Mouse (Mus musculus) stomach, embryonic 16.5 days (tissue): ENCODE data around the gene Chadl. TPM values are rescaled to one million over a fixed set of nuclear protein-coding genes. Genes with fewer than 3 reads are reported as not detected.
"Not testable (repeated sequence)": the region's sequence is repeated elsewhere in the genome, so short reads cannot be mapped to it uniquely, and the experiment has no call there.

Experiments used
- ATAC-seq: fragments of 200-750 bp; cut with Nextera tagmentation; 2 replicates; pipeline ENCODE4 v1.8.0; 2017; ENCODE audit warnings: moderate number of reproducible peaks, moderate TSS enrichment; ENCODE audit not compliant: insufficient read depth, low FRiP score
- H3K27ac ChIP-seq: fragments of 300-500 bp; sonication (generic); 2 replicates; pipeline ENCODE4 v1.5.1; 2014; ENCODE audit warnings: low read length
- H3K27me3 ChIP-seq: fragments of 300-500 bp; sonication (generic); 2 replicates; pipeline ENCODE4 v1.6.1; 2014; ENCODE audit warnings: low read length, control low read depth, mixed read lengths; ENCODE audit not compliant: control insufficient read depth, insufficient read depth
- H3K36me3 ChIP-seq: fragments of 300-500 bp; sonication (generic); 2 replicates; pipeline ENCODE4 v1.6.1; 2014; ENCODE audit warnings: low read length; ENCODE audit not compliant: control insufficient read depth, insufficient read depth
- H3K4me1 ChIP-seq: fragments of 300-500 bp; sonication (generic); 2 replicates; pipeline ENCODE4 v1.6.1; 2014; ENCODE audit warnings: low read length, control low read depth, mixed read lengths; ENCODE audit not compliant: control insufficient read depth, insufficient read depth
- H3K4me2 ChIP-seq: fragments of 300-500 bp; sonication (generic); 2 replicates; pipeline ENCODE4 v1.6.1; 2014; ENCODE audit warnings: low read depth, low read length, mixed read lengths
- H3K4me3 ChIP-seq: fragments of 300-500 bp; sonication (generic); replicated peaks from 2 replicates; pipeline ENCODE4 v1.5.1; 2014; ENCODE audit warnings: mild to moderate bottlenecking, low read length
- H3K9ac ChIP-seq: fragments of 300-500 bp; sonication (generic); 2 replicates; pipeline ENCODE4 v1.6.1; 2014; ENCODE audit warnings: low read length
- H3K9me3 ChIP-seq: fragments of 300-500 bp; sonication (generic); replicated peaks from 2 replicates; pipeline ENCODE4 v1.6.1; 2016; ENCODE audit warnings: low read length, control low read depth; ENCODE audit not compliant: control insufficient read depth
- WGBS: fragments of 180-500 bp; shearing (Covaris S2); extraction: QIAGEN DNeasy Blood & Tissue Kit; methylation state at CpG from one replicate; pipeline ENCODE4 v1.1.7; 2014; 5-methylcytosine and 5-hydroxymethylcytosine counted together
- polyA plus RNA-seq: library from polyadenylated mRNA; unstranded; fragments of >200 nt; fragmentation: Nextera tagmentation; extraction: Ambion mirVana; gene quantifications from 2 replicates; pipeline ENCODE4 v1.2.1, GENCODE M21; 2015

Gene Chadl
- polyA plus RNA-seq, 1 experiment from 2014 or later = 2.7 TPM

- Histone ChIP-seq H3K4me2 (no peak overlapping the region), H3K36me3 (peaks cover 48% of the 10 kb centered on the region), H3K4me3 (no peak overlapping the region), H3K4me1 (no peaks in the 10 kb centered on the region), H3K9me3 (no peaks in the 10 kb centered on the region), H3K27ac (no peak overlapping the region), H3K27me3 (no peaks in the 10 kb centered on the region), H3K9ac (no peak overlapping the region)
- ATAC-seq = no peak
- 92% methylated on average over 11 of the region's 11 CpGs for WGBS
Measured at GRCm38 (mm10) chr15:81708991-81709390, 11.9 kb upstream of the Chadl start.

- WGBS = 79% methylated on average over 3 of the region's 3 CpGs
- Histone ChIP-seq H3K9ac (no peak overlapping the region), H3K4me2 (no peak overlapping the region), H3K36me3 (peaks cover 22% of the 10 kb centered on the region), H3K4me1 (no peaks in the 10 kb centered on the region), H3K4me3 (no peak overlapping the region), H3K9me3 (no peaks in the 10 kb centered on the region), H3K27ac (no peak overlapping the region), H3K27me3 (no peaks in the 10 kb centered on the region)
- no peak for ATAC-seq
Measured at GRCm38 (mm10) chr15:81703094-81703489, 6.0 kb upstream of the Chadl start.

DNA sequence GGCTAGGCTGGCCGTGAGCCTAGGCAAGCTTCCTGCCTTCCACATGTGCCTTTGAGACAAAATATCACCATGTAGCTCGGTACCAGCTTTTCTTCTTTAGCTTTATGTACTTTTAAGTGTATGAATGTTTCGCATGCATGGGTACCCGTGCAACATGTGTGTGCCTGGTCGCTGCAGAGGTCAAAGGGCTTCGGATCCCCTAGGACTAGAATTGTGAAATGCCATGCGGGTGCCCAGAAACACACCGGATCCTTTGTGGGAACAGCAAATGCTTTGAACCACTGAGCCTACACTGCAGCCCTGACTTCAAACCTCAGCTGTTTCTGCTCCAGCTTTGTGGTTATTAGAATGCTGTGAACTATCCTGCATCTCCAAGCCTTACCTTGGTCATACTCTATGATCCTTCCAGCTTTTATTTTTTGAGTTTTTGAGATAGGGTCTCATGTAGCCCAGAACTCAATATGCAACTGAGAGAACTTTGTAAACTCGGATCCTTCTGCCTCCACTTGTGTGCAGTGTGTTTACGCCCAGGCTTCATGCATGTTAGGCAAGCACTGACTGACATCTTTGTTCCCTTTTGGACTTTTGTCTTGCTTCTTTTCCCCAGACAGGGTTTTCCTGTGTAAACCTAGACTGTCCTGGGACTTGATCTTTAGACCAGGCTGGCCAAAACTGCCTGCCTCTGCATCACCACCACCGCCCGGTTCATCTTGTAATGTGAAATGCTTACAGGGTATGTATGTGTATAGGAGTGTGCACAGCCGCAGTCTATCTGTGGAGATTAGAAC is 5.4 kb upstream of the Chadl start:
- H3K27ac ChIP-seq = no peak overlapping the region
- no peak for ATAC-seq
- H3K4me3 ChIP-seq = no peak overlapping the region
- 85% methylated on average over 13 of the region's 13 CpGs for WGBS
- no peaks in the 10 kb centered on the region for H3K4me1 ChIP-seq
- H3K27me3 ChIP-seq = no peaks in the 10 kb centered on the region
- no peak overlapping the region for H3K4me2 ChIP-seq
- H3K36me3 ChIP-seq = peaks cover 22% of the 10 kb centered on the region
- H3K9me3 ChIP-seq = no peaks in the 10 kb centered on the region
- H3K9ac ChIP-seq = no peak overlapping the region

DNA sequence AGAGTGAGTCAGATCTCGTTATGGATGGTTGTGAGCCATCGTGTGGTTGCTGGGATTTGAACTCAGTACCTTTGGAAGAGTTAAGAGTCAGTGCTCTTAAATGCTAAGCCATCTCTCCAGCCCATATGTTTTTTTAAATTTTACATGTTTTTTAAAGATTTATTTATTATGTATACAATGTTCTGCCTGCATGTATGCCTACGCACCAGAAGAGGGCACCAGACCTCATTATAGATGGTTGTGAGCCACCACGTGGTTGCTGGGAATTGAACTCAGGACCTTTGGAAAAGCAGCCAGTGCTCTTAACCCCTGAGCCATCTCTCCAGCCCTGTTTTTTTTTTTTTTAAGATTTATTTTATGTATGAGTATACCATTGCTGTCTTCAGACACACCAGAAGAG is 4.3 kb upstream of the Chadl start:
- H3K9me3 ChIP-seq, H3K9ac ChIP-seq, H3K27me3 ChIP-seq, H3K4me1 ChIP-seq, H3K27ac ChIP-seq, H3K4me3 ChIP-seq, H3K4me2 ChIP-seq, ATAC-seq: not testable (repeated sequence)
- H3K36me3 ChIP-seq = peaks cover 15% of the 10 kb centered on the region
- WGBS = 75% methylated on average over 4 of the region's 4 CpGs

DNA sequence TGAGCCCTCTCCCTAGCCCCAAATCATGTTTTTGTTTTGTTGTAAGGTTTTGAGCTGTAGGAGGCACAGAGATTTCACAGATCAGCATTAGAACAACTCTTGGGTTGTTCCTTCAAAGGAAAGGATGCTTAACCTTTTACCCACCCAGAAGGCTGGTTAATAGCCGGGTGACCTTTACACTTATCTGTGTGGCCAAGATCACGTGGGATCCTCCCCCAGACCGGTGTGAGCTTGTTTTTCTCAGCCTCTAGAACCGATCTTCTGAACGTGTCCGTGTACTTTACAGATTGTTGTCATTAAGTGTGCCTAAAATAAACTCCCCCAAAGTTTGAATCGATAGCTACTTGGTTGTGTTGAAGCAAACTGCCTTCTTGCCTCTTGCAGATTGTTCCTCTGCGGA is 3.5 kb upstream of the Chadl start:
- Histone ChIP-seq H3K9me3 (no peaks in the 10 kb centered on the region), H3K27me3 (no peaks in the 10 kb centered on the region), H3K4me3 (no peak overlapping the region), H3K36me3 (peaks cover 8% of the 10 kb centered on the region), H3K4me1 (no peaks in the 10 kb centered on the region), H3K4me2 (no peak overlapping the region), H3K9ac (no peak overlapping the region), H3K27ac (no peak overlapping the region)
- no peak for ATAC-seq
- 54% methylated on average over 8 of the region's 8 CpGs for WGBS

DNA sequence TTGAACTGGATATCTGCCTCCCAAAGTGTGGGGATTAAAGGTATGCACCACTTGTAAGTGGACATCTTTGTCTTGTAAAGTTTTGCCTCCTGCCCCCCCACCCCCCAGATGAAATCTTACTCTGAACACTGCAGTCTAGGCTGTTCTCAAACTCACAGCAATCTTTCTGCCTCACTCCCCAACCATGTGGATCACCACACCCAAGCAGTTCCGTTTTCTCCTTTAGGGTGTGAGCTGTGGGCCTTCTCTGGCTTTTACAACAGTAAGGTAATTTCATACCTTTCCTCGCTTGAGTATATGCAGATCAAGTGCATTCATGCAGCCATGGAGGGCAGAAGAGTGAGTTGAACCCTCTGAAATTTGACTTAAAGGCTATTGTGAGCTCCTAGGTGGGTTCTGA is 3.1 kb upstream of the Chadl start:
- Histone ChIP-seq H3K4me1 (no peaks in the 10 kb centered on the region), H3K27me3 (0 out of 2 replicates have a peak, but pooled peaks cover 1% of the 10 kb centered on the region), H3K9ac (no peak overlapping the region), H3K4me2 (no peak overlapping the region), H3K27ac (no peak overlapping the region), H3K36me3 (peaks cover 3% of the 10 kb centered on the region), H3K4me3 (no peak overlapping the region), H3K9me3 (no peaks in the 10 kb centered on the region)
- ATAC-seq = no peak
- WGBS = 64% methylated on average over 2 of the region's 2 CpGs

DNA sequence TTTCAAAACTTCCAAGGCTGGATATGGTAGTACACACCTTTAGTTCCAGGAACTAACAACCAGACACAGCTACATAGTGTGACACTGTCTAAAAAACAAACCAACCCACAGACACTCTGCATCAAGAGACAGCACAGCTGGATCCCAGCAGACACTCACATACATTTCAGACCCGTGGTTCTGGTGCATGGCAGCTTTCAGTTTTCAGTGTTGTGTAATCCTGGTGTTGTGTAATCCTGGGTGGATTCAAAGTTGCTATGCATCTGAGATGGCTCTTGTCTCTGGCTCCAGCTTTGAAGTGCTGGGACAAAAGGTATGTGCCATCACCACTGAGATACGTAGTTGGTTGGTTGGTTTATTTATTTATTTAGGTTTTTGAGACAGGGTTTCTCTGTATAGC is 1.4 kb upstream of the Chadl start:
- Histone ChIP-seq H3K27me3 (peaks cover 5% of the 10 kb centered on the region; the same call in 1 of the 2 replicates), H3K9me3 (no peaks in the 10 kb centered on the region), H3K4me2 (no peak overlapping the region), H3K9ac (no peak overlapping the region), H3K36me3 (no peaks in the 10 kb centered on the region), H3K4me1 (peaks cover 6% of the 10 kb centered on the region; the same call in 1 of the 2 replicates), H3K4me3 (no peak overlapping the region), H3K27ac (no peak overlapping the region)
- no peak for ATAC-seq
- WGBS = 64% methylated on average over 2 of the region's 2 CpGs

DNA sequence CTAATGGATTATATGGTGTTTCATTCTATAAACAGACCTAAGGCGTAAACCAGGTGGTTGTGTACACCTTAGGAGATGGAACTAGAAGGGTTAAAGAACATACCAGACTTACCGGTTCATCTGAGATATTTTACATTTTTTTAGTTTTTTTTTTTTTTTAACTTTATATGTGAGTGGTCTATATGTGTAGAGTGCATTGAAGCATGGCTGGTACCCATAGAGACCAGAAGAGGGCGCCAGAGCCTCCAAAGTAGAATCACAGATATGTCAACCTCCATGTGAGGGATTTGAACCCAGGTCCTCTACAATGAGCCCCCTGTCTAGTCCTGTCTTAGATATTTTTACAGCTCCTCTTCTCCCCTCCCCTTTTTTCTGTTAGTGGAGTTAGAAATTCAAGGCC is 760 bp upstream of the Chadl start:
- Histone ChIP-seq H3K27me3 (peaks cover 11% of the 10 kb centered on the region), H3K27ac (no peak overlapping the region), H3K9me3 (no peaks in the 10 kb centered on the region), H3K4me3 (no peak overlapping the region), H3K9ac (no peak overlapping the region), H3K36me3 (no peaks in the 10 kb centered on the region), H3K4me1 (peaks cover 6% of the 10 kb centered on the region; the same call in 1 of the 2 replicates), H3K4me2 (no peak overlapping the region)
- no peak for ATAC-seq
- 38% methylated on average over 3 of the region's 3 CpGs for WGBS

DNA sequence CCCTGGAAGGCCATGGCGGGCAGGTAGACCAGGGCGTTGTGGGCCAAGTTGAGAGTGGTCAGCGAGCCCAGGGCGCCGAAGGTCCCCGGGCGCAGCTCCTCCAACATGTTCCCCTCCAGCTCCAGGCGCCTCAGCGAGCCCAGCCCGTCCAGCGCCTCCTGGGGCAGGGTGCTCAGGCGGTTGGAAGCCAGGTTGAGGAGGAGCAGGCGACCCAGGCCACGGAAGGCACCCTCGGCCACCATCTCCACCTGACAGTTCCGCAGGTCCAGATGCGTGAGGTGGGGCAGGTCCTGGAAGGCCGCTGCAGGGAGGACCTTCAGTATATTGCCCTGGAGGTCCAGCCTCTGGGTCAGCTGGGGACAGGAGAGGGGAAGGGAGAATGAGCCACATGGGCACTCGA is 2.2 kb downstream of the Chadl start:
- Histone ChIP-seq H3K4me3 (peak overlapping the region; percentile 58), H3K27me3 (peaks cover 21% of the 10 kb centered on the region), H3K9ac (peak overlapping the region; percentile 82), H3K36me3 (no peaks in the 10 kb centered on the region), H3K4me1 (peaks cover 6% of the 10 kb centered on the region; the same call in 1 of the 2 replicates), H3K4me2 (peak overlapping the region; percentile 100), H3K9me3 (no peaks in the 10 kb centered on the region), H3K27ac (no peak overlapping the region)
- 30% methylated on average over 19 of the region's 19 CpGs for WGBS
- ATAC-seq = no peak
